Mouse (Mus musculus): ENCODE results near the gene A4galt.

- TF ChIP-seq USF1 (IDR thresholded peaks at IDR 0.05; ENCODE audit: low read depth) = no peak
- TF ChIP-seq TCF12 (IDR thresholded peaks at IDR 0.05; ENCODE audit: insufficient read depth, poor library complexity, severe bottlenecking) = no peak
- no peak for TF ChIP-seq MAX (IDR thresholded peaks at IDR 0.05; ENCODE audit: low read depth)
- no peak for TF ChIP-seq POLR2A (IDR thresholded peaks at IDR 0.05; ENCODE audit: insufficient read length, low read depth)
- no peak for TF ChIP-seq MYOD1 (IDR thresholded peaks at IDR 0.05; ENCODE audit: control insufficient read depth in 1 of 3, insufficient read length in 2 of 3, low read depth in 2 of 3)
These were observed 47.2 kb upstream of the A4galt start for GRCm38 (mm10) chr15:83298810-83299209.

Data from myocyte (in vitro differentiated cells).